Mouse (Mus musculus) lung, embryonic 15.5 days (tissue): Measurements from ENCODE around the gene Tprn. TPM values are rescaled to one million over a fixed set of nuclear protein-coding genes. Genes with fewer than 3 reads are reported as not detected.

Experiments
- ATAC-seq: fragments of 200-750 bp; cut with Nextera tagmentation; 2 replicates; pipeline ENCODE4 v1.8.0; 2017; ENCODE audit warnings: moderate number of reproducible peaks, borderline replicate concordance; ENCODE audit not compliant: low FRiP score, low TSS enrichment; ENCODE audit errors: extremely low read depth
- H3K27ac ChIP-seq: fragments of 300-500 bp; sonication (generic); 2 replicates; pipeline ENCODE4 v1.5.1; 2015; ENCODE audit warnings: moderate library complexity, mild to moderate bottlenecking, inconsistent platforms
- H3K27me3 ChIP-seq: fragments of 300-500 bp; sonication (generic); 2 replicates; pipeline ENCODE4 v1.6.1; 2015; ENCODE audit warnings: inconsistent platforms
- H3K36me3 ChIP-seq: fragments of 300-500 bp; sonication (generic); 2 replicates; pipeline ENCODE4 v1.6.1; 2015; ENCODE audit warnings: inconsistent platforms
- H3K4me1 ChIP-seq: fragments of 300-500 bp; sonication (generic); 2 replicates; pipeline ENCODE4 v1.6.1; 2015; ENCODE audit warnings: inconsistent platforms
- H3K4me2 ChIP-seq: fragments of 300-500 bp; sonication (generic); 2 replicates; pipeline ENCODE4 v1.6.1; 2015; ENCODE audit warnings: inconsistent platforms, mild to moderate bottlenecking, moderate library complexity
- H3K4me3 ChIP-seq: fragments of 300-500 bp; sonication (generic); 2 replicates; pipeline ENCODE4 v1.5.1; 2015; ENCODE audit warnings: mild to moderate bottlenecking, inconsistent platforms
- H3K9ac ChIP-seq: fragments of 300-500 bp; sonication (generic); 2 replicates; pipeline ENCODE4 v1.6.1; 2015; ENCODE audit warnings: inconsistent platforms
- H3K9me3 ChIP-seq: fragments of 300-500 bp; sonication (generic); 2 replicates; pipeline ENCODE4 v1.6.1; 2016; ENCODE audit warnings: inconsistent platforms
- WGBS: fragments of 180-500 bp; shearing (Covaris S2); methylation state at CpG from one replicate; pipeline ENCODE4 v1.1.7; 2015; 5-methylcytosine and 5-hydroxymethylcytosine counted together
- polyA plus RNA-seq: library from polyadenylated mRNA; unstranded; fragments of >200 nt; fragmentation: Nextera tagmentation; extraction: Ambion mirVana; gene quantifications from 2 replicates; pipeline ENCODE4 v1.2.1, GENCODE M21; 2015

Tprn gene
- polyA plus RNA-seq, 1 experiment from 2014 or later: 8.7 TPM

DNA sequence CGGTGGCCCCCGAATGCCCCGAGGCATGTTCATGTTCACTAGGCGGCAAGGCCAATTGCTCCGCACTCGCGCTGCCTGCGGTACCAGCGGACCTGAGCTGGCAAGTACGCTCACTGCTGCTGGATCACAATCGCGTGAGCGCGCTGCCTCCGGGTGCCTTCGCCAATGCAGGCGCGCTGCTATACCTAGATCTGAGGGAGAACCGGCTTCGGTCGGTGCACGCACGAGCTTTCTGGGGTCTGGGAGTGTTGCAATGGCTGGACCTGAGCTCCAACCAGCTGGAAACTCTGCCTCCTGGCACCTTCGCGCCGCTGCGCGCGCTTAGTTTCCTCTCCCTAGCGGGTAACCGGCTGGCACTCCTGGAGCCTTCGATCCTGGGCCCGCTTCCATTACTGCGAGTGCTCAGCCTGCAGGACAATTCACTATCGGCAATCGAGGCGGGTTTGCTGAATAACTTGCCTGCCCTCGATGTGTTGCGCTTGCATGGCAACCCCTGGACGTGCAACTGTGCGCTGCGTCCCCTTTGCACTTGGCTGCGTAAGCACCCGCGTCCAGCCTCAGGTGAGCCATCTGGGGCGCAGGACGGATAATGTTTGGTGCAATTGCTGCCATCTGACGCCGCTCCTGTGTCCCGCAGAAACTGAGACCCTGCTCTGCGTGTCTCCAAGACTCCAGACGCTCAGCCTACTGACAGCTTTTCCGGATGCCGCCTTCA lies 27.8 kb downstream of the Tprn start:
- peaks cover 52% of the 10 kb centered on the region for H3K4me1 ChIP-seq
- H3K9ac ChIP-seq: no peak overlapping the region
- peaks cover 66% of the 10 kb centered on the region for H3K27me3 ChIP-seq
- no peak for ATAC-seq
- H3K4me2 ChIP-seq: peak overlapping the region; percentile 38
- WGBS: 2% methylated on average over 54 of the region's 54 CpGs
- H3K4me3 ChIP-seq: peak overlapping the region; percentile 35
- no peaks in the 10 kb centered on the region for H3K9me3 ChIP-seq
- H3K27ac ChIP-seq: no peak overlapping the region
- peaks cover 5% of the 10 kb centered on the region for H3K36me3 ChIP-seq

DNA sequence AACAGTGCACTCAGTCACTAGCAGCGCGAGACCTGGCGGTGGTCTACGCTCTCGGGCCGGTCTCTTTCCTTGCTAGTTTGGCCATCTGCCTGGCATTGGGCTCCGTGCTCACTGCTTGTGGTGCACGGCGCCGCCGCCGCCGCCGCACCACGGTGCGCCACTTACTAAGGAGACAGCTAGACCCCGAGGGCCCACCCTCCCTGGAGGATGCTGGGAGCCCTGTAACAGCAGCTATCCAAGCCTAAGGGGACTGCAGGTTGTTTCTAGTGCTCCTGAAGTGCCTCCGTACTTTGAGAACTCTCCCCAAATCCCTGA lies 28.4 kb downstream of the Tprn start:
- no peak overlapping the region for H3K27ac ChIP-seq
- H3K4me3 ChIP-seq: peak overlapping the region; percentile 35; the same call in 1 of the 2 replicates
- H3K4me2 ChIP-seq: peak overlapping the region; percentile 38
- peaks cover 71% of the 10 kb centered on the region for H3K27me3 ChIP-seq
- peaks cover 3% of the 10 kb centered on the region; the same call in 1 of the 2 replicates for H3K36me3 ChIP-seq
- peaks cover 50% of the 10 kb centered on the region for H3K4me1 ChIP-seq
- H3K9me3 ChIP-seq: no peaks in the 10 kb centered on the region
- ATAC-seq: no peak
- WGBS: 4% methylated on average over 18 of the region's 18 CpGs
- H3K9ac ChIP-seq: no peak overlapping the region

DNA sequence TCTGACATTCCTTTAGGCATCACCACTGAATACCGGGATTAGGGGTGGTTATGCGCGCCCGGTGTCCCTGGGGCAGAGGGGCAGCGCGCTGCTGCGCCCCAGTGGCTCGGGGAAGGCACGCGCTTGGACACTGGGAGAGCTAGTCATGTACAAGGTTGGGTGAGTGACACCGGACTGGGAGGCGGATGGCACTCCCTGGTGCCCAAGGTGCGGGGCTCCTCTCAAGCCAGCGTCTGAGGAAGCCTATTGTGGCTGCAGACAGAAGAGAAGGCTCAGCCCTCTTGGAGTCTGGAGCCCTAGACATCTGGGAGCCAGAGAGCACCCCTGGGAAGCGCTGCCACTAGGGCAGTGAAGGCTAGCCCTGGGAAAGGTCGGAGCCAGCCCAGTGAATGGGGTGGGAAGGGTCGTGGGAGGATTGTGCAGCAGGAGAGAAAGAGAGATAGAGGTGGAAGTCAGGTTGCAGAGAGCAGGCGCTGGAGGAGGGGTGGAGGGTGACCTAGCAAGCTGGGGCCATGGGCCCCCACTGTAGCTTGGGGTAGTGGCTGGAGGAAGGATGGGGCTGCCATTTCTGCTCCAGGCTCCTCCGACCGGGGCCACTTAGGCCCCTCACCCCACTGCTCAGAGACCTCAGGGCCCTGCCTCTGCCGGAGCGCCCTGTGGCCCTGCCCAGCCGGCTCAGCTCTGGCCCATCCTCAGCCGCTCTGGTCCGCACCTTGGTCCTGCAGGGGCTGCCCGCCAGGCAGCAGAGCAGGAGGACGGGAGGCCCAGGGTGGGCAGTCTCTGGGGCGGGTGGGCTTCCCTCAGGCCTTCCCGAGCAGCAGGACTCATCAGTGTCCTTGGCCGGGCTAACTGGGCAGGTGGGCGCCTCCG lies 29.0 kb downstream of the Tprn start:
- Histone ChIP-seq H3K4me3 (peak overlapping the region; percentile 35; the same call in 1 of the 2 replicates), H3K9me3 (no peaks in the 10 kb centered on the region), H3K36me3 (no peaks in the 10 kb centered on the region), H3K27me3 (peaks cover 77% of the 10 kb centered on the region), H3K4me1 (peaks cover 44% of the 10 kb centered on the region), H3K4me2 (peak overlapping the region; percentile 61), H3K27ac (no peak overlapping the region), H3K9ac (no peak overlapping the region; the same call in 1 of the 2 replicates)
- 7% methylated on average over 32 of the region's 32 CpGs for WGBS
- no peak for ATAC-seq

GRCm38 (mm10) chr2:25292054-25292544 lies 29.7 kb downstream of the Tprn start:
- WGBS: 4% methylated on average over 40 of the region's 43 CpGs
- peaks cover 37% of the 10 kb centered on the region for H3K4me1 ChIP-seq
- no peaks in the 10 kb centered on the region for H3K9me3 ChIP-seq
- H3K4me3 ChIP-seq: peak overlapping the region; percentile 35
- H3K4me2 ChIP-seq: peak overlapping the region; percentile 61
- no peak overlapping the region for H3K9ac ChIP-seq
- no peaks in the 10 kb centered on the region for H3K36me3 ChIP-seq
- peak; percentile 15; the same call in 1 of the 2 replicates for ATAC-seq
- peaks cover 82% of the 10 kb centered on the region for H3K27me3 ChIP-seq
- no peak overlapping the region for H3K27ac ChIP-seq

- no peak overlapping the region for H3K4me3 ChIP-seq
- peaks cover 29% of the 10 kb centered on the region for H3K4me1 ChIP-seq
- H3K9me3 ChIP-seq: no peaks in the 10 kb centered on the region
- no peak overlapping the region for H3K27ac ChIP-seq
- H3K9ac ChIP-seq: no peak overlapping the region
- H3K27me3 ChIP-seq: peaks cover 86% of the 10 kb centered on the region
- peak overlapping the region; percentile 61 for H3K4me2 ChIP-seq
- ATAC-seq: no peak
- WGBS: 5% methylated on average over 1 of the region's 1 CpGs
- no peaks in the 10 kb centered on the region for H3K36me3 ChIP-seq
Observed at GRCm38 (mm10) chr2:25292856-25293255, 30.4 kb downstream of the Tprn start.

DNA sequence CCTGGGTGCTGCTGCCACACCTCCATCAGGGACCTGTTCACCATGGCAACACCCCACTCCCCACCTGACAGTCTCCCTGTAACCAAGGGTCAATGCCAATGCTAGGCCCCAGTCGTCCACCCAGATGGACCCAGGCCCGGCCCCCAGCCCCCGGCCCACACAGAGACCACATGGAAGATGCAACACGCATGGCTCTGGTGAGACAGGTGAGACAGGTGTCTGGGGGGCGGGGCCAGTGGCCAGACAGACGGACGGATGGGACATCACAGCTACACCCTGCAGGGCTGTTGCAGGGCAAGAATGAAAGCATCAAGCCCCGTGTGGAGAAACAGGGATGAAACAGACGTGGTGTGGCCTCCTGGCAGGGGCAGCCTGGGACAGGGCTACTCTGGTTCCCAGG lies 31.3 kb downstream of the Tprn start:
- 72% methylated on average over 9 of the region's 9 CpGs for WGBS
- peaks cover 24% of the 10 kb centered on the region for H3K4me1 ChIP-seq
- H3K27ac ChIP-seq: no peak overlapping the region
- H3K4me3 ChIP-seq: no peak overlapping the region
- no peaks in the 10 kb centered on the region for H3K9me3 ChIP-seq
- no peaks in the 10 kb centered on the region for H3K36me3 ChIP-seq
- no peak overlapping the region for H3K9ac ChIP-seq
- peaks cover 77% of the 10 kb centered on the region for H3K27me3 ChIP-seq
- no peak for ATAC-seq
- no peak overlapping the region for H3K4me2 ChIP-seq

DNA sequence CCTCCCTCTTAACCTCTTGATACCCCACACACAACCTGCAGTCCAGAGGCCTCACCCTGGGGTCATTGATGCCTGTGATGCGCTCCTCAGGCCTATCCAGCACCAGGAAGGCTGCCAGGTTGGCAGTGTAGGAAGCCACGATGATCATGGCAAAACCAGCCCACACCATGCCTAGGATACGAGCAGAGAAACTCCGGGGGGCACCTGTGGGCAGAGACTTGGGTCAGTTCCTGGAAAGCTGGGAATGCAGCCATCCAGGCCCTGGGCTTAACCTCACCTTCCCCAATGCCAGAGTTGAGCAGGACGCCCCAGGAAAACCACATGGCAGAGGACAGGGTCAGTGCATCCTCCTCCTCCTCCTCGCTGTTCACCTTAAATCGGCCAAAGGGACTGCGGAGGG lies 34.7 kb downstream of the Tprn start:
- H3K9ac ChIP-seq: no peak overlapping the region
- no peaks in the 10 kb centered on the region for H3K9me3 ChIP-seq
- no peaks in the 10 kb centered on the region for H3K36me3 ChIP-seq
- H3K4me3 ChIP-seq: no peak overlapping the region
- no peak overlapping the region for H3K4me2 ChIP-seq
- ATAC-seq: no peak
- WGBS: 70% methylated on average over 8 of the region's 8 CpGs
- no peak overlapping the region for H3K27ac ChIP-seq
- peaks cover 43% of the 10 kb centered on the region for H3K27me3 ChIP-seq
- peaks cover 7% of the 10 kb centered on the region; the same call in 1 of the 2 replicates for H3K4me1 ChIP-seq

DNA sequence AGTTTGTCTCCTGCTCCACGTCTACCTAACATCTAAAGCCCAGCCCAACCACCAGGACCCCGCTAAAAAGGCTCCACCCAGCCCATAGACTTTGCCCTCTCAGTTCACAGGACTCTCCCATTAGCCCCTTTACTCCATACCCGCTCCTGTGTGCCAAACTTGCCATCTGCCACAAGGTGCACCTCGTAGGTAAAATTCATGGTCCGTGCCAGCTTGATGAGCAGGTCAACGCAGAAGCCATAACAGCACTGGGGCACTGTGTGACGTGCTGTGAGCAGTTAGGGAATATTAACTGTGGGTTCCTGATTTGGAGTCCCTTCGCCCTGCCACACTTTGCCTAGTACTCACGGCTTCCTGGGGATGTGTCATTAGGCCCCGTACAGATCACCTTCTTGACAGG lies 35.6 kb downstream of the Tprn start:
- Histone ChIP-seq H3K4me2 (no peak overlapping the region), H3K27ac (no peak overlapping the region), H3K36me3 (no peaks in the 10 kb centered on the region), H3K9ac (no peak overlapping the region), H3K27me3 (peaks cover 38% of the 10 kb centered on the region), H3K4me1 (no peaks in the 10 kb centered on the region), H3K4me3 (no peak overlapping the region), H3K9me3 (no peaks in the 10 kb centered on the region)
- ATAC-seq: no peak
- WGBS: 73% methylated on average over 10 of the region's 10 CpGs

DNA sequence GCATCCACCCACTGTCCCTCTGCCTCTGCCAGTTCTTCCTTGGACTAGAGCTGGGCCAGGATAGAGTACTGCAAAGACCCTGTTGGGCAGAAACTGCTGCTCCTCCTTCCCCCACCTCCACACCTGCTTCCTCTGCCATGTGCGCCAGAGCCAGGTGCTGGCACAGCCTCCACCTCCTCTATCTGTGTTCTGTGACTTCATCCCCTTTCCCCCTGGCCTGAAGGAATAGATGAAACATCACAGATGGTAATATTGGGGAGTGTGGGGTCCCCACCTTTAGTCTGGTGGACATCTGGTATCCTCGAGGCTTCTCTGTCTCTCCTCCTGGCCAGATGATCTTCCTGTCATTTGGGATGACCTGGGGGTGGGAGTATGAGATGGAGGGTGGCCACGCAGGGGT lies 41.0 kb downstream of the Tprn start:
- 63% methylated on average over 3 of the region's 3 CpGs for WGBS
- Histone ChIP-seq H3K4me1 (peaks cover 10% of the 10 kb centered on the region), H3K27ac (no peak overlapping the region), H3K9me3 (no peaks in the 10 kb centered on the region), H3K4me3 (no peak overlapping the region), H3K4me2 (no peak overlapping the region), H3K27me3 (peaks cover 43% of the 10 kb centered on the region), H3K9ac (no peak overlapping the region), H3K36me3 (no peaks in the 10 kb centered on the region)
- peak; percentile 12; the same call in 1 of the 2 replicates for ATAC-seq

- no peak for ATAC-seq
- WGBS: 64% methylated on average over 7 of the region's 7 CpGs
- H3K9ac ChIP-seq: no peak overlapping the region
- H3K4me3 ChIP-seq: peak overlapping the region; percentile 44
- H3K27me3 ChIP-seq: peaks cover 50% of the 10 kb centered on the region
- peaks cover 10% of the 10 kb centered on the region for H3K4me1 ChIP-seq
- H3K4me2 ChIP-seq: peak overlapping the region; percentile 79; the same call in 1 of the 2 replicates
- H3K27ac ChIP-seq: no peak overlapping the region
- no peaks in the 10 kb centered on the region for H3K9me3 ChIP-seq
- no peaks in the 10 kb centered on the region for H3K36me3 ChIP-seq
Observed at GRCm38 (mm10) chr2:25303931-25304656, 41.7 kb downstream of the Tprn start.

DNA sequence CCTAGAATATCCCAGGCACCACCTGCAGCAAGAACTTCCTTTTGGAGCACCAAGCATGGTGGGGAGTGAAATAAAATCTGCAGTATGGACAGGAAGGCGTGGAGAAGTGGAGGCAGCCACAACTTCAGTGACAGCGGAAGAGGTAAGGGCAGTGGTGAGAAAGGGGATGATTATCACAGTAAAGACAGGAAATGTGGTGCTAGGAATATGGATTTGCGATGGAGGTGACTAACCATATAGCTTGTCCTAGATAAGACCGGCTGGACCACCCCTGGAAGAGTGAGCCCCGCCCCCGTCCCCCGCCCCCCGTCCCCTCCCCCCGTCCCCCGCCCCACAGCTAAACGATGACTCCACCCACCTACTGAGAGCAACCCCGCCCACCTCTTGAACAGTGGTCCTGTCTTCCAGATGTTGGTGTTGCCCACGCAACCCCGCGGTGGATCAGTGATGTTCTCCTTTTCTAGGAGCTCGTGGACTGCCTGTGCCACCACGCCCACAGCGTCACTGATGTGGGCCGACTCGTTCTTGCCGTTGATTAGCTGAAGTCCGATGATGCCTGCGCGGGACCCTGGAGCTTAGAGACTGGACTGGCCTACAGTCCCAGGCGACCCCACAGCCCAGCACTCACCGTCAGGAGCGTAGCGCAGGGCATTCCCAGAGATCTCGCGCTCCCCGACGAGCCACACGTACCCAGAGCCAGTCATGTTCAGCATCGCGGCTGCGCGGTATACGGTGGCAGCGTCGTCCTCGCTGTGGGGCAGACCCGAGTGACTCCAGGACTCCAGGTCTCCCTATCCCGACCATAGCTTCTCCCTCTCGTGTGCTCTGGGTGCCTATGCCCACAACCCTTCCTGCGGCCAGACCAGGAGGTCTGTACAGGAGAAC lies 42.5 kb downstream of the Tprn start:
- peaks cover 10% of the 10 kb centered on the region for H3K4me1 ChIP-seq
- peak overlapping the region; percentile 44 for H3K4me3 ChIP-seq
- peak overlapping the region; percentile 34; the same call in 1 of the 2 replicates for H3K9ac ChIP-seq
- peak overlapping the region; percentile 79 for H3K4me2 ChIP-seq
- 3% methylated on average over 43 of the region's 45 CpGs for WGBS
- peaks cover 57% of the 10 kb centered on the region for H3K27me3 ChIP-seq
- H3K27ac ChIP-seq: no peak overlapping the region
- no peaks in the 10 kb centered on the region for H3K9me3 ChIP-seq
- ATAC-seq: peak; percentile 73
- no peaks in the 10 kb centered on the region for H3K36me3 ChIP-seq
